Mouse (Mus musculus): ENCODE measurements around the gene Cd93. TPM values are rescaled to one million over a fixed set of nuclear protein-coding genes. Genes with fewer than 3 reads are reported as not detected.

Cd93 gene
- total RNA-seq, 2 experiments from 2014 or later: 3.2 to 5.1 TPM

GRCm38 (mm10) chr2:148407870-148408760 is 35.2 kb downstream of the Cd93 start, which contains the start of gene Thbd:
TSS of gene Thbd (minus strand) at chr2:148408188.
- DNase-seq (ENCODE audit: low spot score in 2 of 2): no peak
- H3K4me3 ChIP-seq: peak within 1 kb of the TSS; percentile 44
- no peak for TF ChIP-seq CTCF (conservative IDR thresholded peaks at IDR 0.05)
- H3K27ac ChIP-seq: peak within 1 kb of the TSS; percentile 69

GRCm38 (mm10) chr2:148406971-148407869 is 36.1 kb downstream of the Cd93 start:
- DNase-seq (ENCODE audit: low spot score in 2 of 2): no peak
- peak overlapping the region; percentile 44 for H3K4me3 ChIP-seq
- peak overlapping the region; percentile 69 for H3K27ac ChIP-seq
- TF ChIP-seq CTCF (conservative IDR thresholded peaks at IDR 0.05): no peak

DNA sequence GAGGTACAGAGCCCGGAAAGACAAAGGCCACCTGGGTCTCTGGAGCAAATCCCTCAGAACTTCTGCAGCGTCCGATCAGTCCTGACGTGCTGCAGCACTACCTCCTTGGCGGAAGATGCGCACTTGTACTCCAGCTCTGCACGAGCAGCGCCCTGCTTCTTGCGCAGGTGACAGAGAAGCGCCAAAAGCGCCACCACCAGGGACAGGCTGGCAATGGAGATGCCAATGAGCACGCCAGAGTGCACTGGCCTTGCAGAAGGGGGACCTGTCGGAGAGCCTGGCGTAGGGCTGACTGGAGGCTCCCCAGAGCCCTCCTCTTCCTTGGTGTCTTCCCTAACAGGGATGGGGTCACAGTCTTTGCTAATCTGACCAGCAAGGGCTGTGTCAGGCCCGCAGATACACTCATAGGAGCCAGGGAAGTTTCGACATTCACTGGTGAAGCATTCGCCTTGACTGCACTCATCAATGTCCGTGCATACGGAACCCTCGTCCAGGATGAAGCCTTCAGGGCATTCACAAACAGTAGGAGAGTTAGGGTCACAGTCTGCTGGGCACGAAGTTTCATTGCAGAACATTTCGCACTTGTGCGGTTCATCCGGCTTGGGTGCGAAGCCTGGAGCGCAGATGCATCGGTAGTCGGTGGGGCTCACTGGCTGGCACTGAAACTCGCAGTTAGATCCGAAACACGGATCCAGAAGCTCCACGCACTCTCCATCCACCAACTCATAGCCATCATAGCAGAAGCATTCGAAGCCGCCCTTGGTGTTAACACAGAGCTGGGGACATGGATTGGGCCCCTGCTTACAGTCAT is 37.0 kb downstream of the Cd93 start:
- H3K27ac ChIP-seq: peak overlapping the region; percentile 69
- no peak for DNase-seq (ENCODE audit: low spot score in 2 of 2)
- TF ChIP-seq CTCF (conservative IDR thresholded peaks at IDR 0.05): peak; percentile 62
- peak overlapping the region; percentile 44 for H3K4me3 ChIP-seq

- Histone ChIP-seq H3K27ac (no peak overlapping the region), H3K4me3 (peak overlapping the region; percentile 24; the same call in 1 of the 2 replicates)
- DNase-seq (ENCODE audit: low spot score in 2 of 2): no peak
- no peak for TF ChIP-seq CTCF (conservative IDR thresholded peaks at IDR 0.05)
Measured at GRCm38 (mm10) chr2:148404906-148405305, 38.5 kb downstream of the Cd93 start.

DNA sequence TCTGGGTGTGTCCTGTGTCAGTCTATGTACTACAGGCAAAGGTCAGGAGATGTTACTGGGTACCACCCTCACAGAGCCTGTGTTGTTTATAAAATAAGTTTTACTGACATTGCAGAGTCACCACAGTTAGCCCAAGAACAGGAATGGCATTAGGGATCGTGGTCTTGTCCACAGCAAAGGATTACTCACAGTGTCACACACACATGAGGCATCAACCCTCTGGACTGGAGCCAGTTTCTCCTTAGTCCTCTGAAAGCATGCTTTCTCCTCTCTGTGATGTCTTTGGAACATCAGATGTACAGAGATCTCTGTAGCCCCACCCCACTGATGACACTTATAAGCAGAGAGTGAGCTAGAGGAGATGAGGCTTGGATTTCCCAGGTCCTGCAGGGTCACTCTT is 41.1 kb downstream of the Cd93 start:
- Histone ChIP-seq H3K27ac (peak overlapping the region; percentile 10; the same call in 1 of the 2 replicates), H3K4me3 (no peak overlapping the region)
- no peak for TF ChIP-seq CTCF (conservative IDR thresholded peaks at IDR 0.05)
- DNase-seq (ENCODE audit: low spot score in 2 of 2): no peak

DNA sequence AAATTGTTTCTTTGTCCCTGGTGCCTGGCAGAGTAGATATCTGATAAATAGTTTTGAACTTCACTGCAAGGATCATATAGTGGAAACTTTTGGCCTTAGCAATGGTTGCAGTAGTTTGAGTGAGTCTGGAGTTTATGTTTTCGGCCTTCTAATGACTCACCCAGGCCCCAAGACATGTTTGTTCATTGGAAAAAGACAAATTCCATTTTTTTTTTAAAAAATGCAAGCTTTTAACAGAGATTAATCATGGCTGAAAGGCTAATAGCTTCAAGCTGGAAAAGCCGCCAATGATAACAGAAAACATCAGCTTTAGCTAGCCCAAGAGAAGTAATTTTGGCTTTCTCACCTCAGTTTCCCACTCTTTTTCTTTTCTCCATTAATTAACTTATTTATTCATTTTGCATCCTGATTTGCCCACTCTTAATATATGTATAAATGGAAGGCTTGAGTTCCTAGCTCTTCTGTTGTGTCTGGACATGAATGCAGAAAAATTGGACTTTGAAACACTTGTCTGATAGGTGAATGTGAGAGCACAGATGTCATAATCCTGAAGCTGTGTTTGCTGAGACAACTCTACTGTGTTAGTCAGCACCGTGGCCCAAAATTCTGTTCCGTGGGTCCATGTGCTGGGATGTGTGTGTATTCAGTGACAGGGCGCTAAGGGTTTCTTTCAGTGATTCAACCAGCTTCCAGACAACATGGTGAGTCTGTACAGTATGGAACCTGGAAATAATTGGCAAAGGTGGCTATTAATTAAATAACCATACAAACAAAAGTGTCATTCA is 44.3 kb downstream of the Cd93 start:
- TF ChIP-seq CTCF (conservative IDR thresholded peaks at IDR 0.05): no peak
- Histone ChIP-seq H3K27ac (peak overlapping the region; percentile 97; the same call in 1 of the 2 replicates), H3K4me3 (peak overlapping the region; percentile 79)
- no peak for DNase-seq (ENCODE audit: low spot score in 2 of 2)

DNA sequence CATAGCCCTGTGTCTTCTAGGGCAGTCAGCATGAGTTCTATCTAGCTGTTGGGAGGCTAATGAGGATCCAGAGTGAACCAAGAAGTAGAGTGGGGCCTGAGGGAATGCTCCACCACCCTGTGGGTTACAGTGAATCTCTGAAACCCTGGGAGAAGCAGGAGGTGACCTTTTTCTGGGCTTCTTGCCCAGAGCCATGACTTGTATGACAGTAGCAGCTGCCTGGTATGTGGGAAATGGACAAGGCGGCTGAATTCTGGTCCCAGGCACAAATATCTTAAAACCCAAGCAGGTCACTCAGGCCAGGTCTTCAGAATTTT is 45.6 kb downstream of the Cd93 start:
- Histone ChIP-seq H3K27ac (peak overlapping the region; percentile 97), H3K4me3 (peak overlapping the region; percentile 79)
- no peak for DNase-seq (ENCODE audit: low spot score in 2 of 2)
- no peak for TF ChIP-seq CTCF (conservative IDR thresholded peaks at IDR 0.05)

DNA sequence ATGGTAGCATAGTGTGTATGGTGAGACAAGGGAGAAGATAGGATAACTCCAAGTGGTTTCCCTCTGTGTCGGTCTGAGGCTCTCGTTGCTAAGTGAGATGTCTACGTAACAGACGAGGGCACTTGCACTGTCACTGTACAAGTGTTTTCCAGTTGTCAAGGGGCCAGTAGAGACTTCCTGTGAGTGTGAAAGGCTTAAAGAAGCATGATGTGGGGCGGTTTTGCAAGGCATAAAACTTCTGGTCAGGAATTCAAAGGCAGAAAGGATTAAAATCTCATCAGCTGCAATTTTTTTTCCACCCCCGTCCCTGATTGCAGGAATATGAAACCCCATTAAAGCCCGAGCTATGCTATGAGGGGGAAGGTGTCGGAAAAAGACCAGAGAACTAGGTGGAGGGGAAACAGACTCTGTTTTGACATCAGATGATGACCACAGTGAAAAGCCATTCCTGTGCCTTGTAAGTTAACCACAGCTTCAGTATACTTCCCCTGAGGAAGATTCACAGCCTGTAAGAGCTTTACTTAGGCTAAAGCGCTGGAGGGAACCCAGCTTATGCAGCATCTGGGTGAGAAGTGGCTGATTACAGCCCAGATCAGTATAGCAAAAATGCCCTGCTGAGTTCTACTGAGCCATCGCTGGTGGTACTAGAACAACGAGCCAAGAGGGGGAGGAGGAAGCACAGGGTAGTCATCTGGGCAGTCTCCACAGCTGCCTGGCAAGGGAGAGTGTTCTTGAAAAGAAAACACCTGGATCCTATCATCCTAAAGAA is 46.2 kb downstream of the Cd93 start:
- peak overlapping the region; percentile 97 for H3K27ac ChIP-seq
- peak overlapping the region; percentile 79 for H3K4me3 ChIP-seq
- no peak for DNase-seq (ENCODE audit: low spot score in 2 of 2)
- TF ChIP-seq CTCF (conservative IDR thresholded peaks at IDR 0.05): no peak

DNA sequence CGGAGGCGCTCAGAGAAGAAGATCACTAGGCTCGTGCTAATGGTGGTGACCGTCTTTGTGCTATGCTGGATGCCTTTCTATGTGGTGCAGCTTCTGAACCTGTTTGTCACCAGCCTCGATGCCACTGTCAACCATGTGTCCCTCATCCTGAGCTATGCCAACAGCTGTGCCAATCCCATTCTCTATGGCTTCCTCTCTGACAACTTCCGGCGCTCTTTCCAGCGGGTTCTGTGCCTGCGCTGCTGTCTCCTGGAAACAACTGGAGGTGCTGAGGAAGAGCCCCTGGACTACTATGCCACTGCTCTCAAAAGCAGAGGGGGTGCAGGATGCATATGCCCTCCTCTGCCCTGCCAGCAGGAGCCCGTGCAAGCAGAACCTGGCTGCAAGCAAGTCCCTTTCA is 47.2 kb downstream of the Cd93 start:
- no peak for TF ChIP-seq CTCF (conservative IDR thresholded peaks at IDR 0.05)
- DNase-seq (ENCODE audit: low spot score in 2 of 2): peak in 1 of 2 experiments; percentile 48
- Histone ChIP-seq H3K27ac (peak overlapping the region; percentile 97), H3K4me3 (peak overlapping the region; percentile 79)

- peak; percentile 87 for TF ChIP-seq CTCF (conservative IDR thresholded peaks at IDR 0.05)
- Histone ChIP-seq H3K4me3 (peak within 1 kb of the TSS; percentile 79), H3K27ac (peak within 1 kb of the TSS; percentile 97)
- DNase-seq (ENCODE audit: low spot score in 2 of 2): peak; percentile 62 to 72
Measured at GRCm38 (mm10) chr2:148395131-148396051, 48.0 kb downstream of the Cd93 start, which contains the start of gene Sstr4. TSS of gene Sstr4 (plus strand) at chr2:148395344.

Measured in layer of hippocampus, adult 2 months (tissue).